Mouse (Mus musculus): ENCODE data around the gene Tspan1. TPM values are rescaled to one million over a fixed set of nuclear protein-coding genes. Genes with fewer than 3 reads are reported as not detected.

Tspan1 gene
- polyA plus RNA-seq (2015; fragmentation: Nextera tagmentation; extraction: Ambion mirVana), result 2.8 and 4.8 TPM in 2 replicates

DNA sequence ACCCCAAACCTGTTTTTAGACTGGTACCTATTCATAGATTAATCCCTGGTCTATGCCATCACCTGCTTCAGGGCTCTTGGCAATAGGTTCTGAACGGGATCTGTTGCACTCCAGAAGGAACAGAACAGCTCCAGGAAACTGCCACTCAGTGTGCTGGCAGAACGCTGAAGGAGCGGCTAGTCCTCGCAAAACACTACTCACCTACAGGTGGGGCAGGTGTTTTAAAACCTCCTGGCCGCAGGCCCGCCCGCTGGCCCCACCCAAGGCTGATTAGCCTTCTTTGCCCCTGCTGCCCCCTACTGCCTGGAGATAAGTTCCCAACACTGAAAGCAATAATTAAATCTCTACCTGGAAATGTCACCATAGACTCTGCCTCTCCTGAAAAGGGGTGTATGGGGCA, at the start of gene Tspan1:
TSS of gene Tspan1 (minus strand) at position 198 of the 400 bp plus-strand sequence.
- WGBS, result 28% methylated on average over 7 of the region's 7 CpGs
- H3K27ac ChIP-seq (ENCODE audit: low read length), result no peak within 1 kb of the TSS
- H3K4me2 ChIP-seq (replicated peaks; ENCODE audit: low read depth, low read length), result no peak within 1 kb of the TSS
- no peak within 1 kb of the TSS for H3K4me3 ChIP-seq (ENCODE audit: low read length)
- H3K4me1 ChIP-seq (ENCODE audit: insufficient read depth, low read length), result peaks cover 13% of the 10 kb centered on the region
- no peaks in the 10 kb centered on the region for H3K27me3 ChIP-seq (ENCODE audit: insufficient read depth, low read length)
- no peak within 1 kb of the TSS for H3K9ac ChIP-seq (replicated peaks; ENCODE audit: low read length)
- ATAC-seq (ENCODE audit: low FRiP score, low TSS enrichment), result no peak
- H3K36me3 ChIP-seq (ENCODE audit: insufficient read depth, low read length), result no peaks in the 10 kb centered on the region
- no peaks in the 10 kb centered on the region for H3K9me3 ChIP-seq (ENCODE audit: low read length)

DNA sequence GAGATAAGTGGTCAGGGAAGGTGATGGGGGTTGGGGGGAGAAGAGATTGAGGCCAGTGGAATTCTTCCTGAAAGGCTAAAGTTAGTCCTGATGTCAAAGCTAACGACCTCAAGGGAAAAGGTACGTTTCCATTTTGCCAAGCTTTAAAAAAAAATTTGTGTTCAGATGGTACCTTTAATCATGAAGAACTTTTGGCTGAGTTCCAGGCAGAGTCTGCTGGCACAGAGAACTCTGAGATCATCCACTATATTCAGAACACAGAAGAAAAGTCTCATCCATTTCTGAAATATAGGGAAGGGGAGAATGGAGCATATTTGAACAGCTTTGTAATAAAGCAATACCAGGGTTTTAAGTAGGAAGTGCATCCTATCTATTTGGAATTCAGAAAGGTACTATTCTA, 49.6 kb upstream of the Tspan1 start:
- no peak overlapping the region for H3K9ac ChIP-seq (replicated peaks; ENCODE audit: low read length)
- H3K27ac ChIP-seq (ENCODE audit: low read length), result no peak overlapping the region
- H3K4me2 ChIP-seq (replicated peaks; ENCODE audit: low read depth, low read length), result no peak overlapping the region
- no peaks in the 10 kb centered on the region for H3K9me3 ChIP-seq (ENCODE audit: low read length)
- no peak overlapping the region for H3K4me3 ChIP-seq (ENCODE audit: low read length)
- 48% methylated on average over 2 of the region's 2 CpGs for WGBS
- peaks cover 5% of the 10 kb centered on the region; the same call in 1 of the 2 replicates for H3K4me1 ChIP-seq (ENCODE audit: insufficient read depth, low read length)
- no peaks in the 10 kb centered on the region for H3K27me3 ChIP-seq (ENCODE audit: insufficient read depth, low read length)
- H3K36me3 ChIP-seq (ENCODE audit: insufficient read depth, low read length), result no peaks in the 10 kb centered on the region
- no peak for ATAC-seq (ENCODE audit: low FRiP score, low TSS enrichment)

DNA sequence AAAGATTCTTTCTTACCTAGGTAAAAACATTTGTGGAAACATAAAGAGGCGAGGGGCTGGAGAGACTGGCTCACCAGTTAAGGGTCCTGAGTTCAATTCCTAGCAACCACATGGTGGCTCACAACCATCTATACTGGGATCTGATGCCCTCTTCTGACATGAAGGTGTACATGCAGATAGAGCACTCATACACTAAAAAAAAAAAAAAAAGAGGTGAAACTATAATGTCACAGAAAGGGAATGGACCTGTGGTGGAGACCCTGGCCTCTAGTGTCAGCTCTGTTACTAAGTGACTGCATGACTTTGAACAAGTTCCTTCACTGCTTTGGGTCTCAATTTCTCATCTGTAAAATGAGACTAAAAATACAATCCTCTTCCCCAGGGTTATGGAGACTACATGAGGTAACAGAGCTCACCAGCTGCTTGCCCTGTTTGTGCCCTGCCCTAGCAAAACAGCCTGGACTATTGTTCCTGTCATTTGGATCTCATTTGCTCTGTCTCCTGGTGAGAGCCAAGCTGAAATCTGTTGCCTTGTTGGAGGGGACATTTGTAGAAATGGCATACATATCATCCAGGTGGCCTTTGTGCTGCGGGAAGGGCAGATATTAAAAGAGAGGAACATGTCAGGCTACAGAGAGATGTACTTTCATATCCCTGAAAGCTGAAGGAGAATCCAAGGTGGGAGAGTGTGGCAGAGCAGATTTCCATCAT, 48.6 kb upstream of the Tspan1 start:
- WGBS, result 81% methylated on average over 2 of the region's 2 CpGs
- no peak overlapping the region for H3K4me2 ChIP-seq (replicated peaks; ENCODE audit: low read depth, low read length)
- no peaks in the 10 kb centered on the region for H3K9me3 ChIP-seq (ENCODE audit: low read length)
- no peak for ATAC-seq (ENCODE audit: low FRiP score, low TSS enrichment)
- no peaks in the 10 kb centered on the region for H3K36me3 ChIP-seq (ENCODE audit: insufficient read depth, low read length)
- no peaks in the 10 kb centered on the region for H3K27me3 ChIP-seq (ENCODE audit: insufficient read depth, low read length)
- no peak overlapping the region for H3K27ac ChIP-seq (ENCODE audit: low read length)
- no peak overlapping the region for H3K4me3 ChIP-seq (ENCODE audit: low read length)
- H3K4me1 ChIP-seq (ENCODE audit: insufficient read depth, low read length), result peaks cover 5% of the 10 kb centered on the region; the same call in 1 of the 2 replicates
- no peak overlapping the region for H3K9ac ChIP-seq (replicated peaks; ENCODE audit: low read length)

DNA sequence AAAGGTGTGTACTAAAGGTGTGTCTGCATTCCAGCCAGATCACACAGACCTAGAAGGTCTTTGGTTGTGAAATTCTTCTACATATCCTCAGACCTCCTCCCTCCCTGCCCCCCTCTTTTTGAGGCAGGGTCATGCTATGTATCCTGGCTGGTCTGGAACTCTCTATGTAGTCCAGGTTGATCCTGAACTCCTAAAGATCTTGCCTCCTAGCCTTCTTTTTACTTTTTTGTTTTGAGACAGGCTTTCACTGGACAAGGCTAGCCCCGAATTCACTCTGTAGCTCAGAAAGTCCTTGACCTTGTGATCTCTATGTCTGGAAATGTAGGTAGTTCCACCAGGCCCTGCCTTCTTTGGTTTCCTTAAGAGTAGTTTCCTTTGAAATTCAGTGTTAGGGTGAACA, 41.5 kb upstream of the Tspan1 start:
- no peaks in the 10 kb centered on the region for H3K36me3 ChIP-seq (ENCODE audit: insufficient read depth, low read length)
- no peaks in the 10 kb centered on the region for H3K4me1 ChIP-seq (ENCODE audit: insufficient read depth, low read length)
- H3K4me3 ChIP-seq (ENCODE audit: low read length), result no peak overlapping the region
- no peak for ATAC-seq (ENCODE audit: low FRiP score, low TSS enrichment)
- H3K4me2 ChIP-seq (replicated peaks; ENCODE audit: low read depth, low read length), result no peak overlapping the region
- H3K27ac ChIP-seq (ENCODE audit: low read length), result no peak overlapping the region
- H3K27me3 ChIP-seq (ENCODE audit: insufficient read depth, low read length), result no peaks in the 10 kb centered on the region
- no peaks in the 10 kb centered on the region for H3K9me3 ChIP-seq (ENCODE audit: low read length)
- H3K9ac ChIP-seq (replicated peaks; ENCODE audit: low read length), result no peak overlapping the region
- WGBS, result 67% methylated on average over 1 of the region's 1 CpGs

DNA sequence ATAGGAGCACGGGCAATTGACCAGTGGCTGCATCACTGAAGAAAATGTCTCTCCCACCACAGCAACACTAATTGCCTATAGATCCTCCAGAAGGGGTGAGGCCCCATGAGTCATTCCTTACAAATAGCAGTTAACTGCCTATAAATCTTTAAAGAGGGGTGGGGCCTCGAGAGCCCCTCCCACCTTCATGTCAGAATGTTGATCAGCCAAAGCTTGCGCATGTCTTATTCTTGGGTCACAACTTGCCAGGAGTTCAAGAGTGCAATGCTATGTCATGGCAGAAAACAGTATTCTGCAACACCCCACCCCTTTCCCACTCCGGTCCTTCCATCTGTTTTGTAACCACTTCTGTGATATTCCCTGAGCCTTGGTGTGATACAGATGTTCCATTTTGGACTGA, 39.1 kb upstream of the Tspan1 start:
- 59% methylated on average over 4 of the region's 4 CpGs for WGBS
- H3K9ac ChIP-seq (replicated peaks; ENCODE audit: low read length), result no peak overlapping the region
- no peak overlapping the region for H3K4me2 ChIP-seq (replicated peaks; ENCODE audit: low read depth, low read length)
- H3K27ac ChIP-seq (ENCODE audit: low read length), result no peak overlapping the region
- no peak for ATAC-seq (ENCODE audit: low FRiP score, low TSS enrichment)
- no peaks in the 10 kb centered on the region for H3K4me1 ChIP-seq (ENCODE audit: insufficient read depth, low read length)
- H3K36me3 ChIP-seq (ENCODE audit: insufficient read depth, low read length), result no peaks in the 10 kb centered on the region
- H3K9me3 ChIP-seq (ENCODE audit: low read length), result no peaks in the 10 kb centered on the region
- no peaks in the 10 kb centered on the region for H3K27me3 ChIP-seq (ENCODE audit: insufficient read depth, low read length)
- H3K4me3 ChIP-seq (ENCODE audit: low read length), result no peak overlapping the region

DNA sequence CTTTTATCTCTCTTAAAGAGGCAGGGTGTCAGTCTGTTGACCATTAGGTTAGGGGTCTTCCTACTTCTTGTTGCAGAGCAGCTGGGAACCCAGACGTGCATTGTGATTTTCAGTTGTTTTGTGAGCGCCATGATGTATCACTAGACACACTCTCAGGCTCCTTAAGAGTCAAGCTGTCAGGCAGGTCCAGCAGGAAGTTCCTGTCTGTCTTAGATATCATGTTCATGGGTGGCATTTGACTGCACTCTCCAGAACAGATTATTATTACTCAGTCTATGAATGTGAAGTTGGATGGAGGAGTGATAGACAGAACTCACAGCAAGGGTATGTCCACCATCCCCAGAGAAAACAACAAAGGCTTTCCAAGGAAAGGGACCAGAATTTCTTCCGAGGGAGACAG, 37.0 kb upstream of the Tspan1 start:
- Histone ChIP-seq H3K9me3 (ENCODE audit: low read length) (no peaks in the 10 kb centered on the region), H3K9ac (replicated peaks; ENCODE audit: low read length) (no peak overlapping the region), H3K27me3 (ENCODE audit: insufficient read depth, low read length) (no peaks in the 10 kb centered on the region), H3K4me3 (ENCODE audit: low read length) (no peak overlapping the region), H3K27ac (ENCODE audit: low read length) (no peak overlapping the region), H3K36me3 (ENCODE audit: insufficient read depth, low read length) (no peaks in the 10 kb centered on the region), H3K4me1 (ENCODE audit: insufficient read depth, low read length) (no peaks in the 10 kb centered on the region), H3K4me2 (replicated peaks; ENCODE audit: low read depth, low read length) (no peak overlapping the region)
- ATAC-seq (ENCODE audit: low FRiP score, low TSS enrichment), result no peak
- 71% methylated on average over 3 of the region's 3 CpGs for WGBS

DNA sequence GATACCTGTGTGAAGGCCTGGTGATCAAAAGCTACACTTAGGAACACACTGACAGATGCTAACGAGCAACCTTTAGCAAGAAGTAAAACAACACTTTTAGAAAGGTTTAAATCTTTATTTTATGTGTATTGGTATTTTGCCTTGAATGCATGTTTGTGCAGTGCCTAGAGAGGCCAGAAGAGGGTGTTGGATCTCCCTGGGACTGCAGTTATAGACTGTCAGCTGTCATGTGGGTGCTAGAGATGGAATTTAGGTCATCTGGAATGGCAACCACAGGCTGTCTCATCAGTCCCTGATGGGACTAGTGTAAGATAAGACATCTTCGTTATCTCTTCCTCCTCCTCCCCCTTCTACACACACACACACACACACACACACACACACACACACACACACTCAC, 31.0 kb upstream of the Tspan1 start:
- no peak overlapping the region for H3K4me2 ChIP-seq (replicated peaks; ENCODE audit: low read depth, low read length)
- no peaks in the 10 kb centered on the region for H3K4me1 ChIP-seq (ENCODE audit: insufficient read depth, low read length)
- no peaks in the 10 kb centered on the region for H3K27me3 ChIP-seq (ENCODE audit: insufficient read depth, low read length)
- no peak overlapping the region for H3K9ac ChIP-seq (replicated peaks; ENCODE audit: low read length)
- H3K9me3 ChIP-seq (ENCODE audit: low read length), result no peaks in the 10 kb centered on the region
- no peaks in the 10 kb centered on the region for H3K36me3 ChIP-seq (ENCODE audit: insufficient read depth, low read length)
- H3K4me3 ChIP-seq (ENCODE audit: low read length), result no peak overlapping the region
- no peak for ATAC-seq (ENCODE audit: low FRiP score, low TSS enrichment)
- WGBS, result 69% methylated on average over 2 of the region's 2 CpGs
- no peak overlapping the region for H3K27ac ChIP-seq (ENCODE audit: low read length)

DNA sequence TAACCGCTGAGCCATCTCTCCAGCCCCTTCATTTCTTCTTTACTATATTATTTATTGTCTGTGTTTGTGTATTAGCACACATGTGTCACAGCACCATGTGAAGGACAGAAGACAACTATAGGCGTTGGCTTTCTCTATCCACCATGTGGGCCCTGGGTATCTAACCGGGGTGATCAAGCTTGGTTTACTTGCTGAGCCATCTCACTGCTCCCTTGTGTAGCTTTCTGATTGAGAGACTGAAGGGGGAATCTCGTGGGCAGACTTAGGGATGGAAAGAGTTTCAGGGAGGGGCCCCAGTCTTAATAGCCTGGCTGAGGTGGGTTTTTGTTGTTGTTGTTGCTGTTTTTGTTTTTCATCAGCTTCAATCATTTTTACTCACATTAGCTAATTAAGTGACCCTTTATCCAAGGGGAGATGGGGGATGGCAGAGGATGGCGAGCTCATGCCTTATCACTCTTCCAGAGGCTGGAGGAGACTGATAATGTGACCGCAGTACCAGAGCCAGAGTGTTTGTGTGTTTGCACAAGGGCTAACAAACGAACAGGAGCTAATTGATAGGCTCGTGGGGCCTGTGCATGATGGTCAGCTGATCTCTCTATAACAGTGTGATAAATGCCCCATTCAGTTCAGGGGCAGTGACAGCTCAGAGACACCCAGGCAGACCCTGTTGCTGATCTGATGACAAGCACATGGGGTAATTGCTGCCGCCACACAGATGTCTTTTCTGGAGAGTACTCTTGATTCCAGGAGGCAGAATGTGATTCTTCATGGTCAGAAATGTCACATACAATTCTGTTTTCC, 26.4 kb upstream of the Tspan1 start:
- H3K36me3 ChIP-seq (ENCODE audit: insufficient read depth, low read length), result no peaks in the 10 kb centered on the region
- no peaks in the 10 kb centered on the region for H3K9me3 ChIP-seq (ENCODE audit: low read length)
- ATAC-seq (ENCODE audit: low FRiP score, low TSS enrichment), result no peak
- no peak overlapping the region for H3K4me2 ChIP-seq (replicated peaks; ENCODE audit: low read depth, low read length)
- no peak overlapping the region for H3K27ac ChIP-seq (ENCODE audit: low read length)
- no peak overlapping the region for H3K9ac ChIP-seq (replicated peaks; ENCODE audit: low read length)
- H3K4me1 ChIP-seq (ENCODE audit: insufficient read depth, low read length), result no peaks in the 10 kb centered on the region
- 69% methylated on average over 9 of the region's 9 CpGs for WGBS
- no peak overlapping the region for H3K4me3 ChIP-seq (ENCODE audit: low read length)
- no peaks in the 10 kb centered on the region for H3K27me3 ChIP-seq (ENCODE audit: insufficient read depth, low read length)

DNA sequence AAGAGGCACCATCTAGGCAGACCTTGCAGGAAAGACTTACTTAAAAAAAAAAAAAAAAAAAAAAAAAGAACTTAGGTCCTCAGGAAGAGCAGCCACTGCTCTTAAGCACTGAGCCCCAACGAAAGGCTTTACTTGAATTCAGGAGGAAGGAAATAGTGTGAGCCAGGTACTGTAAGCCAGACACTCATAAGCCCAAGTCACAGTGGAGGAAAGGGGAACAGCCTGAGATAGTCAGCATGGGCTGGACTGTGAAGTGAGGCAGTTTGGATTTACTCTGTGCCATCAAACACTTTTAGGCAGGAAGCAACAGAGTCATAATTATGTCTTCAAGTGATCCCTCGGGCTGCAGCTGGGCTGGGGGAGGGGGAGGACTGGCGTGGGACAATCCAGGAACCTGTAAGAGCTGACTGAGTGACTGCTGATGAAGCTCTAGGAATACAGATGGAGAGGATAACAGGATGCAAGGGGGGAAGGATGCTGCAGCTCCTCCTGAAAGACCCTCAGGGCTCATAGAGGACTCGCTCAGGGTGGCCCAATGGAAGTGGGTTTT, 25.0 kb upstream of the Tspan1 start:
- Histone ChIP-seq H3K9me3 (ENCODE audit: low read length) (no peaks in the 10 kb centered on the region), H3K36me3 (ENCODE audit: insufficient read depth, low read length) (no peaks in the 10 kb centered on the region)
- ATAC-seq (ENCODE audit: low FRiP score, low TSS enrichment), result no peak

DNA sequence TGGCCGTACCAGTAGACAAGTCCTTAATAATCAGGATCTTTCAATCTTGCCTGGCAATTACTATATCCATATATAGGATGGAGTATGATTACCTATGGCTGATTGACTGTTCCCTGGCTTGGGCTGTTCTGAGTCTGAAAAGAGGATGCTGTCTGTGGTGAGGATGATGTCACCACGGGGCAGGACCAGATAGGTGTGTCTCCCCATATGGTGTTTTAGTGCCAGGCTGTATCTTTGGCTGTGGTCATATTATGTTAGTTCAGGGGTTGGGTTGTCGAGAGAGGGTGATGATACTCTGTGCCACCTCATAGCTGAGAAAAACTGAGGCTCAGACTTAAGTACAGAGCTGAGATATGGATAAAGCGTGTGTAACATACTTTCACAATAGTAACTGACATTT, 17.7 kb upstream of the Tspan1 start:
- no peak for ATAC-seq (ENCODE audit: low FRiP score, low TSS enrichment)

More for the DNA sequence above, 25.0 kb upstream of the Tspan1 start:
- Histone ChIP-seq H3K9ac (replicated peaks; ENCODE audit: low read length) (no peak overlapping the region), H3K27ac (ENCODE audit: low read length) (no peak overlapping the region), H3K27me3 (ENCODE audit: insufficient read depth, low read length) (no peaks in the 10 kb centered on the region), H3K4me3 (ENCODE audit: low read length) (no peak overlapping the region), H3K4me1 (ENCODE audit: insufficient read depth, low read length) (no peaks in the 10 kb centered on the region), H3K4me2 (replicated peaks; ENCODE audit: low read depth, low read length) (no peak overlapping the region)
- WGBS, result 23% methylated on average over 4 of the region's 4 CpGs

More for the DNA sequence above, 17.7 kb upstream of the Tspan1 start:
- Histone ChIP-seq H3K36me3 (ENCODE audit: insufficient read depth, low read length) (no peaks in the 10 kb centered on the region), H3K9ac (replicated peaks; ENCODE audit: low read length) (no peak overlapping the region), H3K4me3 (ENCODE audit: low read length) (no peak overlapping the region), H3K4me2 (replicated peaks; ENCODE audit: low read depth, low read length) (no peak overlapping the region), H3K4me1 (ENCODE audit: insufficient read depth, low read length) (peaks cover 11% of the 10 kb centered on the region; the same call in 1 of the 2 replicates), H3K27me3 (ENCODE audit: insufficient read depth, low read length) (no peaks in the 10 kb centered on the region), H3K27ac (ENCODE audit: low read length) (no peak overlapping the region), H3K9me3 (ENCODE audit: low read length) (no peaks in the 10 kb centered on the region)
- WGBS, result 86% methylated on average over 4 of the region's 4 CpGs
